Mouse (Mus musculus) megakaryocyte, embryonic 14.5 days (primary cell): Measurements from ENCODE around the gene Fgfr2. TPM values are rescaled to one million over a fixed set of nuclear protein-coding genes. Genes with fewer than 3 reads are reported as not detected.

Experiments
- H3K27me3 ChIP-seq: replicated peaks from 2 replicates; pipeline ENCODE3; 2012; ENCODE audit warnings: inconsistent platforms
- H3K36me3 ChIP-seq: replicated peaks from 2 replicates; pipeline ENCODE3; 2012; ENCODE audit warnings: low read length, inconsistent platforms, mixed read lengths
- H3K4me1 ChIP-seq: 2 replicates; pipeline ENCODE4 v1.6.1; 2012; ENCODE audit warnings: inconsistent platforms
- H3K4me3 ChIP-seq: replicated peaks from 2 replicates; pipeline ENCODE3; 2012; ENCODE audit warnings: moderate library complexity, mild to moderate bottlenecking, inconsistent platforms
- H3K9me3 ChIP-seq: 2 replicates; pipeline ENCODE4 v1.6.1; 2012; ENCODE audit warnings: inconsistent platforms
- FLI1 ChIP-seq: IDR thresholded peaks from 2 replicates; pipeline ENCODE4 v1.6.1; 2012; ENCODE audit warnings: low read length, inconsistent platforms, mixed read lengths
- GATA1 ChIP-seq: IDR thresholded peaks from 3 replicates; pipeline ENCODE4 v1.6.1; 2012; ENCODE audit warnings: mixed read lengths, low read length, inconsistent platforms, borderline replicate concordance
- polyA plus RNA-seq: library from polyadenylated mRNA; stranded (reverse); fragments of >175 nt; gene quantifications from 2 replicates; pipeline ENCODE4 v1.2.3, GENCODE M21; 2012; ENCODE audit warnings: low replicate concordance; ENCODE audit not compliant: insufficient read depth

The Fgfr2 gene
- polyA plus RNA-seq, 1 experiment, result 0.45 TPM

DNA sequence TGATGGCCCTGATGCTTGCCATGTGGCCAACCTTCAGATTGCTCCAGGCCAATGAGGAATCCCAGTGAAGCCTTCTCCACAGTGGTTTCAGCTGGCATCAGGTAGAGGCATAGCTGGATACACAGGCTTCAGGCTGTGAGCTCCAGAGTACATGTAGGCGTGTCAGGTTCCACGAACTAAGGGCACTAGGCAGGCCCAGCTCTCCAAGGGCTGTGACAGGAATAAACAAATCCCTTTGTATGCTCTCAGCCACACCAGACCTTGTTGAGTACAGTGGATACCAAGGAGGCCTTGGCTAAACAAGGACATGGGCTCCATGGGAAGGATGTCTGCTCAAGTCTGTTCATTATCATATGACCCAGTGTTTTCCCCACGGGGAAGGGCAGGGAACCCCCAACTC is 421.7 kb downstream of the Fgfr2 start:
- H3K4me1 ChIP-seq, result peaks cover 85% of the 10 kb centered on the region
- no peaks in the 10 kb centered on the region for H3K27me3 ChIP-seq
- peaks cover 42% of the 10 kb centered on the region for H3K36me3 ChIP-seq
- TF ChIP-seq FLI1 (no peak), GATA1 (no peak)
- no peak overlapping the region for H3K4me3 ChIP-seq
- peaks cover 9% of the 10 kb centered on the region; the same call in 1 of the 2 replicates for H3K9me3 ChIP-seq

DNA sequence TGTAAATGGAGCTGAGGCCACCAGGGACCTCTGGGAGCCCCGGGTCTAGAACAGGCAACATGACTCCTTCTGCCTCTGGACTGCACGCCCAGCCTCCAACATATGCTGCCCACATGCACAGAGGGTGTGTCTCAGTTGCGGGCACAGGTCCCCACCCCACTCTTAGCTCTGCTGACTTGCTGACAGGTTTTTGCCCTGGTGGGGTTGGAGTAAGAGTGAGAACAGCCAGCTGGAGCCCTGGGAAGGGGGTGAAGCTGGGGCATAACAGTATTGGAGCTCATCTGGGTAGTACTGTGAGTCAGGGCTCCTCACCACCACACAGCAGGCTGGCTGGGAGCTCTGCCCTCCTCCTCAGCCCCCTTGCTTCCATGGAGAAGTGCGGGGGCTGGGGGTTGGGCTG is 423.0 kb downstream of the Fgfr2 start:
- Histone ChIP-seq H3K4me1 (peaks cover 73% of the 10 kb centered on the region), H3K27me3 (no peaks in the 10 kb centered on the region), H3K9me3 (peaks cover 9% of the 10 kb centered on the region; the same call in 1 of the 2 replicates), H3K36me3 (peaks cover 34% of the 10 kb centered on the region), H3K4me3 (no peak overlapping the region)
- TF ChIP-seq GATA1, result no peak
- no peak for TF ChIP-seq FLI1

DNA sequence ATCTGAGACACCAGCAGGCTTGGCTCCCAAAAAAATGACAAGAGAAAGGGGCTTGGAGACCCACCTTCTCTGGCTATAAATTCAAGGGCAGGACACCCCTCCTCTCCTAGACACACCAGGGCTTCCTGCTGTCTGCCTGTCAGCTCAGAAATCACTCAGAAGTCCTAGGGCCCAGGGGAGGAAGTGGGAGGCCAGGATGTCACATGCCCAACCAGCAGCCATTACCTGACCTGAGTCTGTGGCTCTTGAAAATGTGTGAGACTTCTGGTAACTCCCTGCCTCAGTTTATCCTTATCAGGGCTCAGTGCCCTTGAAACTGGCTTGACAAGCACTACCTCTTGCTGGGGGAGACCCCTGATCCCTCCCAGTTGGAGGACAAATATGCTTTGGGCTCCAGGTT is 423.5 kb downstream of the Fgfr2 start:
- Histone ChIP-seq H3K4me1 (peaks cover 68% of the 10 kb centered on the region), H3K27me3 (no peaks in the 10 kb centered on the region), H3K4me3 (no peak overlapping the region), H3K9me3 (peaks cover 14% of the 10 kb centered on the region), H3K36me3 (peaks cover 35% of the 10 kb centered on the region)
- no peak for TF ChIP-seq GATA1
- no peak for TF ChIP-seq FLI1

DNA sequence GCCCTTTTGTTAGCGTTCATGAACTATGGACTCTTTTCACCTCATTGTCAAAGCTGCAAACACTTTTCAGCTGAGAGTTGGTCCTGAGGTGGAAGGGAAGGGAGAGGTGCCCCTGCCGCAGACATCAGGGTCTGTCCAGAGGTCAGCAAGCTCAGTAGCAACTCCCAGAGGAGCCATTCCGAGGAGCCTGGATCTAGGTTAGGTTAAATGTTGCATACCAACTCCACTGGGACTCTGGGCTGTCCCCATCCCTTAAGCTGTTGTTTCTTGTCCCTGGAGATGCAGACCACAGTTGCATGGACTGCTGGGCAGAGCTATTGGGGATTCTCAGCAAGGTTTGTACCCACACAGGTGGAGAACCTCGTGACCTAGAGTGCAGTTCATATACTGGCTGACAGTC is 424.0 kb downstream of the Fgfr2 start:
- no peak for TF ChIP-seq GATA1
- TF ChIP-seq FLI1, result no peak
- Histone ChIP-seq H3K9me3 (peaks cover 19% of the 10 kb centered on the region), H3K27me3 (no peaks in the 10 kb centered on the region), H3K4me3 (no peak overlapping the region), H3K36me3 (peaks cover 31% of the 10 kb centered on the region), H3K4me1 (peaks cover 64% of the 10 kb centered on the region)

DNA sequence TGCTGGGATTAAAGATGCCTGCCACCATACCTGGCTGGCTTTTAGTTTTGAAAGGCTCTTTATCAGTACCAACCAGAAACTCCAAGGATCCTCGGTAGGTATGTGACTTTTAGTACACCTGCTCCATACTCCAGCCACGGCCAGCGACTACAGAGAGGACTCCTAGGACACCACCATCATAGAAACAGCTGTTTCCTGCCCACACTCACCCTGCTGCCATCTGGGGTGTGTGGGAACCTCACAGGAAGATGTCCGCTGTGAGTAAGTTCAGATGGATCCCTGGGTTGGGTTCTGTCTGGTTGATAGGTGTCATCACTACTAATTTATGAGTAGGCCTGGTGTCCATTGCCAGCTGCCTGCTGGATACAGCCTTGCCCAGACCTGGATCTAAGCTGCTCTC is 424.4 kb downstream of the Fgfr2 start:
- no peak overlapping the region for H3K4me3 ChIP-seq
- H3K27me3 ChIP-seq, result no peaks in the 10 kb centered on the region
- peaks cover 61% of the 10 kb centered on the region for H3K4me1 ChIP-seq
- TF ChIP-seq GATA1 (no peak), FLI1 (no peak)
- H3K9me3 ChIP-seq, result peaks cover 20% of the 10 kb centered on the region
- peaks cover 28% of the 10 kb centered on the region for H3K36me3 ChIP-seq

DNA sequence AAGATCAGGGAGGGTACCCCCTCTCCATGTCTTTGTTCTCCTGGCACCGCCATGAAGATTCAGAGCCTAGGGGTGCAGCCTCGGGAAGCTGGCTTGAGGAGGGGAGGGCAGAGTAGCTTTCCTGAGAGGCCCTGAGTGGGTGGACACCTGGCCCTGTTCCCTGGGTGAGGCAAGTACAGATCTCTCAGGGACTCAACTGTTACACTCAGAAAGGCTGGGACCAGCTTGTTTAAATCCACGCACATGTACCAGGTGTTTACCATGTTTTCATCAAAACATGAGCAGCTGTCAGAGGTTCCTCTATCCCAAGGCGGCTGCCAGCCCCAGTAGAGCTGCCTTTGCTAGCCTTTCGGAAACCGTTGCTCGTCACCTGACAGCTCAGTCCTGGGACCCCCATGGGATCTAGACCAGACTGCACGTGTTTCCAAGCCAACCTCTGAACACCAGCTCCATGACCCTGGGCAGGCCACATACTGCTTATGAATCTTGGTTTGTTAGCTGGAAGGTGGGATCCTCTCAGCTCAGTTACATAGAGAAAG is 425.8 kb downstream of the Fgfr2 start:
- Histone ChIP-seq H3K27me3 (no peaks in the 10 kb centered on the region), H3K4me3 (no peak overlapping the region), H3K4me1 (peaks cover 54% of the 10 kb centered on the region), H3K9me3 (peaks cover 20% of the 10 kb centered on the region), H3K36me3 (peaks cover 27% of the 10 kb centered on the region)
- no peak for TF ChIP-seq FLI1
- TF ChIP-seq GATA1, result no peak

DNA sequence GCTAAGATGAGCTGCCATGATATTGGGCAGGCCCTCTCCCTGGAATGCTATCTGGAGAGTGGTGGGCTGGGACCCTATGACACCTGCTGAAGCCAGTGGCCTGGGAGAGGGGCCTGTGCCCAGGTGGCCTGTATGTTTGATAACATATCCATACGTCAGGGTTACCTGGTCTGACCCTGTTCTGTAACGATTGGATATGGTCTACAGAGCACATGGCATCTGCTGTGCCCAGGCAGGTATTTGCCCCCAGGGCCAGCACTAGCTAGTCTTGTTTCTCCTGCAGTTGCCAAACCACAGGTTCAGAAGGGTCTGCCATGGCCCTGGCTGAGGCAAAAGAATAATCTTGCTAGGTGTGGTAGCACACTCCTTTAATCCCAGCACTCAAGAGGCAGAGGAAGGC is 429.6 kb downstream of the Fgfr2 start:
- no peak for TF ChIP-seq GATA1
- TF ChIP-seq FLI1, result no peak
- Histone ChIP-seq H3K36me3 (peaks cover 15% of the 10 kb centered on the region), H3K9me3 (peaks cover 16% of the 10 kb centered on the region), H3K27me3 (no peaks in the 10 kb centered on the region), H3K4me1 (peaks cover 52% of the 10 kb centered on the region), H3K4me3 (no peak overlapping the region)

DNA sequence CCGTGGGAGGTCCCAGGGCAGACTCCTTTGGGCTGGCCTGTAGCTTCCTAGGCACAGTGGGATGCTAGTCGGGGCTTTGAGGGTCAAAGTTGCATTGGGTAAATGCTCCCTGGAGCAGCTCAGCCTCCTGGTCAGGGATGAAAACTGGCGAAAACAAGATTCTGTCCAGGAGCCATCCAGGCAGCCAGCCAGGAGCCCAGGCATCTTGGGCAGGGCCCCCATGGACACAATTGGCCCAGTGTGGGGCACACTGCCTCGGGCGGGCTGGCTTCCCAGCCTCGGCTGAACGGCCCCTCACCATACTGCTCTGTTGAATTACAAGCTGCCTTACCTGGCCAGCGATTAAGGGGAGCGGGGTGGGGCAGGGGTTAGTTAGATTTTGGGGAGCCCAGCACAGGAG is 430.4 kb downstream of the Fgfr2 start:
- Histone ChIP-seq H3K27me3 (no peaks in the 10 kb centered on the region), H3K9me3 (peaks cover 13% of the 10 kb centered on the region), H3K4me3 (no peak overlapping the region), H3K4me1 (peaks cover 57% of the 10 kb centered on the region), H3K36me3 (peaks cover 14% of the 10 kb centered on the region)
- no peak for TF ChIP-seq GATA1

DNA sequence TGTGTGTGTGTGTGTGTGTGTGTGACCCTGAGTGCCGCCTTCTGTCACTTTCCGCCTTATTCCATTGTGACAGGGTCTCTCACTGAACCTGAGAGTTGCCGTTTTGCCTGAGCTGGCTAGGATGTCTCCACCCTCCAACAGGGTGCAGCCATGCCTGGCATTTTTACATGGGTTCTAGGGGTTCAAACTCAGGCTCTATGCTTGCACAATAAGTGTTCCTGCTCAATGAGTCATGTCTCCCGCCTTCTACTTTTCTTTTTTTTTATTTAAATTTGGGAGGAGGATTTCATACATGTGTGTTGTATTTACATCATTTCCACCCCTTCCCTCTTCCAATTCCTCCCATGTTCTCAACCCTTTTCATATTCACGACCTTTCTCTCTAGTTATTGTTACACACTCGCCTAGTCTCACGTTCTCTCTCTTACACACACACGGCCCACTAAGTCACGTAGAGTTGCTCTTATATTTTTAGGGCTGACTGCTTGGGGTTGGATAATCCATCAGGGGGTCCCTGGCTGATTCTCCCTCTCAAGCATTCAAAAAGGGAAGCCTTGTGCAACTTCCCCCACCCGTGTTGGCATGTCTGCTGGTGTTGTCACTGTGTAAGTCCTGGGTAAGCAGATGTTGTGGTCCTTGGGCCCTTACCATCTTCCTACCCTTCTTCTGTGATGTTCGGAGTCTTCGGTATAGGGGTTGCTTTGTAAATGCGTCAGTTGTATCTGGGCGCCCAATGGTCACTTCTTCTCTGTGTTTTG is 432.3 kb downstream of the Fgfr2 start:
- H3K4me3 ChIP-seq, result no peak overlapping the region
- H3K36me3 ChIP-seq, result peaks cover 10% of the 10 kb centered on the region
- no peaks in the 10 kb centered on the region for H3K27me3 ChIP-seq
- no peak for TF ChIP-seq FLI1
- no peak for TF ChIP-seq GATA1
- peaks cover 68% of the 10 kb centered on the region for H3K4me1 ChIP-seq
- peaks cover 10% of the 10 kb centered on the region for H3K9me3 ChIP-seq

DNA sequence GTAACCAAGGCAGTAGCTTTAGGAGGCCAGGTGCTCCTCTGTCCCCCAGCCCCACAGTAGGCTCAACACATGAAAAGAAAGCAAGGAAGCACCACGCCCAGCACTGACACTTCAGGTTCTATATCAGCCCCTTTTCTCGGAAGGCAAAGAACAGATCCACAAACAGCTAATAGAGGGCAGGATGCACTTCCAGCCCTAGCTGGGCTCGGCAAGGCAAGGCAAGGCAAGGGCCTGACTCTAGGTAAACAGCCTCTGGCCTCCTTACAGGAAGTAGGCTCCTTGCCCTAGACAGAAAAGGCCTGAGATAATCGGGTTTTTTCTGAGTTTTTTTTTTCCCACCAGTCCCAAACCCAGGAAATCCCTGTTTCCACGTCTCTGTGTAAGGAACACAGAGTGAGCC is 433.4 kb downstream of the Fgfr2 start:
- Histone ChIP-seq H3K4me3 (no peak overlapping the region), H3K36me3 (peaks cover 6% of the 10 kb centered on the region)
- no peak for TF ChIP-seq FLI1
- TF ChIP-seq GATA1, result no peak

More for the DNA sequence above, 433.4 kb downstream of the Fgfr2 start:
- peaks cover 6% of the 10 kb centered on the region for H3K9me3 ChIP-seq
- no peaks in the 10 kb centered on the region for H3K27me3 ChIP-seq
- peaks cover 73% of the 10 kb centered on the region for H3K4me1 ChIP-seq
